Mouse (Mus musculus) lung, embryonic 14.5 days (tissue): ENCODE measurements at regions not wholly inside any gene's neighbourhood (a gene's known extent, or its start where the extent isn't known, plus 50 kb on each side); places are given as distances from the start of the nearest gene placed in this dataset.

Experiments
- ATAC-seq: fragments of 200-750 bp; cut with Nextera tagmentation; 2 replicates; pipeline ENCODE4 v1.8.0; 2017; ENCODE audit warnings: mild to moderate bottlenecking, moderate TSS enrichment, moderate library complexity; ENCODE audit not compliant: insufficient read depth
- DNase-seq: peaks from one replicate; pipeline ENCODE4 v3.0.0-alpha.2; 2015
- H3K27ac ChIP-seq: fragments of 300-500 bp; sonication (generic); 2 replicates; pipeline ENCODE4 v1.5.1; 2014; ENCODE audit warnings: low read depth, mild to moderate bottlenecking, moderate library complexity
- H3K27me3 ChIP-seq: fragments of 300-500 bp; sonication (generic); 2 replicates; pipeline ENCODE4 v1.6.1; 2014; ENCODE audit warnings: low read length, control low read depth; ENCODE audit not compliant: insufficient read depth
- H3K36me3 ChIP-seq: fragments of 300-500 bp; sonication (generic); 2 replicates; pipeline ENCODE4 v1.6.1; 2014; ENCODE audit warnings: control low read depth; ENCODE audit not compliant: insufficient read depth
- H3K4me1 ChIP-seq: fragments of 300-500 bp; sonication (generic); 2 replicates; pipeline ENCODE4 v1.6.1; 2014; ENCODE audit warnings: antibody characterized with exemption, control low read depth; ENCODE audit not compliant: insufficient read depth
- H3K4me2 ChIP-seq: fragments of 300-500 bp; sonication (generic); 2 replicates; pipeline ENCODE4 v1.6.1; 2014; ENCODE audit warnings: mild to moderate bottlenecking
- H3K4me3 ChIP-seq: fragments of 300-500 bp; sonication (generic); 2 replicates; pipeline ENCODE4 v1.5.1; 2014; ENCODE audit warnings: low read depth, low read length
- H3K9ac ChIP-seq: fragments of 300-500 bp; sonication (generic); 2 replicates; pipeline ENCODE4 v1.6.1; 2014
- H3K9me3 ChIP-seq: fragments of 300-500 bp; sonication (generic); 2 replicates; pipeline ENCODE4 v1.6.1; 2016; ENCODE audit warnings: low read depth, low read length, control low read depth
- CTCF ChIP-seq: IDR thresholded peaks from 2 replicates; pipeline ENCODE4 v1.5.1; 2016; ENCODE audit warnings: antibody characterized with exemption, low read depth
- WGBS: fragments of 180-500 bp; shearing (Covaris S2); extraction: QIAGEN DNeasy Blood & Tissue Kit; methylation state at CpG from one replicate; pipeline ENCODE4 v1.1.7; 2014; 5-methylcytosine and 5-hydroxymethylcytosine counted together

DNA sequence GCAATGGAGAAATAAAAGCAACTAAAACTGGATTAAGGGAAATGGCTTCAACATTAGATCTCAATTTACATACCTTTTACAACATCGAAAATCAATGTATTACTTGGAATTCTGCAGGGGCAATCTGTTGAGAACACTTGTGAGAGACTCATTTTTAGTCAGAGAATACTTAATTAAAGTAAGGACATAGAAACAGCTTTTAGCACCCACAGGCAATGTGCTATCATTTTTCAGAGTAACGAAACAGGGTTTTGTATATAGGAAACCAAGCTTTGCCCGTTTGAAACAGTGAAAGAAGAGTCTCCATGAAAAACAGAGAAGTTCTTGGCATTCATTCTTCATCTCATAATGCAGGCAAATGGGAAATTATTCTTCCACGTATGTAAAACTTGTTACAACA, 196.4 kb downstream of the Tdrd3 start:
- no peaks in the 10 kb centered on the region for H3K4me1 ChIP-seq
- 83% methylated on average over 4 of the region's 4 CpGs for WGBS
- H3K27ac ChIP-seq = no peak overlapping the region
- no peak overlapping the region for H3K4me3 ChIP-seq
- no peak for TF ChIP-seq CTCF
- DNase-seq = no peak
- ATAC-seq = no peak
- H3K27me3 ChIP-seq = no peaks in the 10 kb centered on the region
- no peak overlapping the region for H3K9ac ChIP-seq
- H3K4me2 ChIP-seq = no peak overlapping the region
- H3K36me3 ChIP-seq = no peaks in the 10 kb centered on the region
- no peaks in the 10 kb centered on the region for H3K9me3 ChIP-seq

DNA sequence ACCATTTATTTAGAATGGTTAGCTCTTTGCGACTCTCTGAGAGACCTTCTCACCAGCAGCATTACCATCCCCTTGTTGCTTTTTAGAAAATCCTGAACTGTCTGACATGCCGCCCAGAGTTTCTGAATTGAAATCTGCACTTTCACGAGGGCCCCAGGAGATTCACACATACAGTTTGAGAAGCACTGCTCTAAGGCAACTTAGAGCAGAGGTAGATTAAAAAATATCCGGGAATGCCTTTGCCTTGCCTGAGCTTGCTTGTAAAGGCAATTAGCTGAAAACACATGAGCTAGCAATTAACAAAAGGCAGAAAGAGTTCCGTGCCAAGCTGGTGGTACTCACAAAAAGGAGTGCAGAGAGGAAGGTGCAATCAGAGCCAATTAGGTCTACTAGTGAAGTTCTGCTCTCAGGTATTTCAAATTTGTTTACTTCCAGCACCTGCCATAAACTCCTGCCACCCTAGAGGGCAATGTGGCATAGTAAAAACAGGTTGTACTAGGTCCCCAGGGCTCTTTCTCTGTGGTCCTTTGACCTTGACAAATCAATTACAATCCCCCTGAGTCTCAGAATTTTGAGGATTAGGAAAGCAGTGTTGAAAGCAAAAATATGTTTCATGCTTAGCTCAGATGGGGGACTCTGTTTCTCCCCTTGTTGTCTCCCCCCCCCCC, 203.1 kb downstream of the Tdrd3 start:
- no peak for DNase-seq

GRCm38 (mm10) chr14:87631078-87631813, 214.8 kb downstream of the Tdrd3 start:
- DNase-seq (no peak), ATAC-seq (no peak)
- H3K9ac ChIP-seq = no peak overlapping the region
- 59% methylated on average over 7 of the region's 7 CpGs for WGBS
- no peak overlapping the region for H3K4me3 ChIP-seq
- H3K4me1 ChIP-seq = no peaks in the 10 kb centered on the region
- no peaks in the 10 kb centered on the region for H3K9me3 ChIP-seq
- H3K4me2 ChIP-seq = no peak overlapping the region
- no peaks in the 10 kb centered on the region for H3K36me3 ChIP-seq
- H3K27ac ChIP-seq = no peak overlapping the region
- no peaks in the 10 kb centered on the region for H3K27me3 ChIP-seq
- no peak for TF ChIP-seq CTCF

More for the DNA sequence above, 203.1 kb downstream of the Tdrd3 start:
- no peak for TF ChIP-seq CTCF
- Histone ChIP-seq H3K9ac (no peak overlapping the region), H3K4me3 (no peak overlapping the region), H3K4me2 (no peak overlapping the region), H3K27me3 (no peaks in the 10 kb centered on the region), H3K36me3 (no peaks in the 10 kb centered on the region), H3K9me3 (no peaks in the 10 kb centered on the region), H3K27ac (no peak overlapping the region), H3K4me1 (no peaks in the 10 kb centered on the region)
- WGBS = 64% methylated on average over 5 of the region's 5 CpGs
- no peak for ATAC-seq

GRCm38 (mm10) chr14:87634596-87634995, 218.2 kb downstream of the Tdrd3 start:
- TF ChIP-seq CTCF = no peak
- 53% methylated on average over 3 of the region's 3 CpGs for WGBS
- no peak for ATAC-seq
- H3K4me3 ChIP-seq = no peak overlapping the region
- no peak overlapping the region for H3K9ac ChIP-seq
- H3K36me3 ChIP-seq = no peaks in the 10 kb centered on the region
- H3K4me2 ChIP-seq = no peak overlapping the region
- no peaks in the 10 kb centered on the region for H3K9me3 ChIP-seq
- no peak overlapping the region for H3K27ac ChIP-seq
- no peaks in the 10 kb centered on the region for H3K27me3 ChIP-seq
- no peaks in the 10 kb centered on the region for H3K4me1 ChIP-seq
- DNase-seq = no peak

DNA sequence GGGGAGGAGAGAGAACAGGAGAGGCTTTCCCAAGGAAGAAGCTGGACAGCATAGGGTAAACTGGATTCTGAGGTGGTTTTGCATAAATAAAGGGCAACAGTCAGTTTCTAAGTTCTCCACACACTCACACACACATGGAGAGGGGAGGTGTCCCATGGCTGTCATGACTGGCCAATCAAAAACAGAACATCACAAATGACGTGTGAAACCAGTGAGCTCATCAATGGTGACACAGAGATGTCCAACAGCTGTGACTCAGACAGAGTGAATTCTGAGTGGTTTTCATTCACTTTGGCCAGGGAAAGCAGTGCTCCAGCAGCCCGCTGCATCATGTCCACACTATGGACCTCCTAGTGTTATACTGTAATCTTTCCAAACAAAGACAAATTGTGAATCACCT, 220.7 kb downstream of the Tdrd3 start:
- Histone ChIP-seq H3K9ac (no peak overlapping the region), H3K4me1 (no peaks in the 10 kb centered on the region), H3K4me3 (no peak overlapping the region), H3K9me3 (no peaks in the 10 kb centered on the region), H3K27ac (no peak overlapping the region), H3K36me3 (no peaks in the 10 kb centered on the region), H3K27me3 (no peaks in the 10 kb centered on the region), H3K4me2 (no peak overlapping the region)
- 67% methylated on average over 2 of the region's 2 CpGs for WGBS
- ATAC-seq (peak; percentile 47; the same call in 1 of the 2 replicates), DNase-seq (peak; percentile 14)
- no peak for TF ChIP-seq CTCF

DNA sequence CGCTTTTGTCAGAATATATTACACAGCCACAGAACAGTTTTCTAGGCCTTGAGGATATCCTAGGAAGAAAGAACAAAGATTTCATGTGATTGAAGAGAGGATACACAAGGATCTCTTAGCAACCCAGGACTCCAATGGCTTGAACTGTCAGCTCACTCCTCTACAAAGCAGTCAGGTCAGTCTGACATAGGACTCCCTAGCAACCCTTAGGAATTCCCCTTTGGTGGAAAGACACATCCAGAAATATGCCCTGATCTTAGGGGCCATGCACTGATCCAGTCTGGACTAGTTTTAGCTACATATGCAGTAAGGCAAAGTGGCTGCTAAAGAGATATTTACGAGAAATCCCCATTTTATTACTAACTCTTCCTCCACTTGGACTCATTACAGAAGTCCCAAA, 251.5 kb downstream of the Tdrd3 start:
- ATAC-seq (no peak), DNase-seq (no peak)
- no peak for TF ChIP-seq CTCF
- Histone ChIP-seq H3K9ac (no peak overlapping the region), H3K4me1 (no peaks in the 10 kb centered on the region), H3K27ac (no peak overlapping the region), H3K36me3 (no peaks in the 10 kb centered on the region), H3K9me3 (no peaks in the 10 kb centered on the region), H3K27me3 (no peaks in the 10 kb centered on the region), H3K4me3 (no peak overlapping the region), H3K4me2 (no peak overlapping the region)
- 83% methylated on average over 2 of the region's 2 CpGs for WGBS

DNA sequence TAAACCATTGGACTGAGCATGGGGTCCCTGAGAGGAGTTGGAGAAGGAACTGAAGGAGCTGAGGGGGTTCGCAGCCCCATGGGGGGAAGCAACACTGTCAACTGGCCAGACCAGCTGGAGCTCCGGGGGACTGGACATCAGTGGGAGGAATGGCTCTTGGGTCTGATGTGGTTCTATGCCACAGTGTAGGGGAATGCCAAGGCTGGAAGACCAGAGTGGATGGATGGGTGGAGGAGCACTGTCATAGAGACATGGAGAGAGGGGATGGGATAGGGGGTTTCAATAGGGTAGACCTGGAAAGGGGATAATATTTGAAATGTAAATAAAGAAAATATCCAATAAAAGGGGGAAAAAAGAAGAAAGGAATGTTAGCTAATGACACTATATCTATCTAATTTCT, 253.1 kb downstream of the Tdrd3 start:
- Histone ChIP-seq H3K4me3 (no peak overlapping the region), H3K4me2 (no peak overlapping the region), H3K4me1 (no peaks in the 10 kb centered on the region), H3K27ac (no peak overlapping the region), H3K36me3 (no peaks in the 10 kb centered on the region), H3K9ac (no peak overlapping the region), H3K9me3 (no peaks in the 10 kb centered on the region), H3K27me3 (no peaks in the 10 kb centered on the region)
- DNase-seq = no peak
- 84% methylated on average over 2 of the region's 2 CpGs for WGBS
- ATAC-seq = no peak
- TF ChIP-seq CTCF = no peak
